Mouse (Mus musculus): Measurements from ENCODE around the gene Vwa5b1.

Gene Vwa5b1

GRCm38 (mm10) chr4:138576661-138577060 lies 59.0 kb downstream of the Vwa5b1 start:
- no peak for DNase-seq (ENCODE audit: low spot score in 2 of 2)

- DNase-seq (ENCODE audit: low spot score in 2 of 2) = no peak
Observed at GRCm38 (mm10) chr4:138574800-138575606, 60.7 kb downstream of the Vwa5b1 start.

GRCm38 (mm10) chr4:138569928-138570327 lies 65.8 kb downstream of the Vwa5b1 start:
- DNase-seq (ENCODE audit: low spot score in 2 of 2) = no peak

GRCm38 (mm10) chr4:138568275-138568674 lies 67.4 kb downstream of the Vwa5b1 start:
- no peak for DNase-seq (ENCODE audit: low spot score in 2 of 2)

- peak; percentile 78 to 87 for DNase-seq (ENCODE audit: low spot score in 2 of 2)
Observed at GRCm38 (mm10) chr4:138561986-138562385, 73.7 kb downstream of the Vwa5b1 start.

- DNase-seq (ENCODE audit: low spot score in 2 of 2) = no peak
Observed at GRCm38 (mm10) chr4:138555531-138555930, 80.2 kb downstream of the Vwa5b1 start.

- DNase-seq (ENCODE audit: low spot score in 2 of 2) = no peak
Observed at GRCm38 (mm10) chr4:138554934-138555333, 80.8 kb downstream of the Vwa5b1 start.

GRCm38 (mm10) chr4:138554302-138554701 lies 81.4 kb downstream of the Vwa5b1 start:
- no peak for DNase-seq (ENCODE audit: low spot score in 2 of 2)

GRCm38 (mm10) chr4:138553516-138553933 lies 82.2 kb downstream of the Vwa5b1 start:
- no peak for DNase-seq (ENCODE audit: low spot score in 2 of 2)

- DNase-seq (ENCODE audit: low spot score in 2 of 2) = no peak
Observed at GRCm38 (mm10) chr4:138553116-138553515, 82.6 kb downstream of the Vwa5b1 start.

GRCm38 (mm10) chr4:138551601-138552000 lies 84.1 kb downstream of the Vwa5b1 start:
- no peak for DNase-seq (ENCODE audit: low spot score in 2 of 2)

- no peak for DNase-seq (ENCODE audit: low spot score in 2 of 2)
Observed at GRCm38 (mm10) chr4:138550557-138550956, 85.1 kb downstream of the Vwa5b1 start.

- no peak for DNase-seq (ENCODE audit: low spot score in 2 of 2)
Observed at GRCm38 (mm10) chr4:138548960-138549359, 86.7 kb downstream of the Vwa5b1 start.

- DNase-seq (ENCODE audit: low spot score in 2 of 2) = no peak
Observed at GRCm38 (mm10) chr4:138548124-138548561, 87.5 kb downstream of the Vwa5b1 start.

GRCm38 (mm10) chr4:138547556-138547955 lies 88.1 kb downstream of the Vwa5b1 start:
- no peak for DNase-seq (ENCODE audit: low spot score in 2 of 2)

- DNase-seq (ENCODE audit: low spot score in 2 of 2) = no peak
Observed at GRCm38 (mm10) chr4:138547041-138547440, 88.6 kb downstream of the Vwa5b1 start.

- DNase-seq (ENCODE audit: low spot score in 2 of 2) = no peak
Observed at GRCm38 (mm10) chr4:138546241-138546640, 89.4 kb downstream of the Vwa5b1 start.

GRCm38 (mm10) chr4:138543177-138543576 lies 92.5 kb downstream of the Vwa5b1 start:
- DNase-seq (ENCODE audit: low spot score in 2 of 2) = peak in 1 of 2 experiments; percentile 49

- no peak for DNase-seq (ENCODE audit: low spot score in 2 of 2)
Observed at GRCm38 (mm10) chr4:138538084-138538449, 97.6 kb downstream of the Vwa5b1 start.

GRCm38 (mm10) chr4:138537210-138538083 lies 98.2 kb downstream of the Vwa5b1 start:
- peak; percentile 55 to 61 for DNase-seq (ENCODE audit: low spot score in 2 of 2)

GRCm38 (mm10) chr4:138535610-138536009 lies 100.1 kb downstream of the Vwa5b1 start:
- no peak for DNase-seq (ENCODE audit: low spot score in 2 of 2)

GRCm38 (mm10) chr4:138533877-138534276 lies 101.8 kb downstream of the Vwa5b1 start:
- no peak for DNase-seq (ENCODE audit: low spot score in 2 of 2)

GRCm38 (mm10) chr4:138531761-138532160 lies 103.9 kb downstream of the Vwa5b1 start:
- no peak for DNase-seq (ENCODE audit: low spot score in 2 of 2)

All from frontal cortex, postnatal 25 days (tissue).